Mouse (Mus musculus) ovary, postnatal 36 days (tissue): ENCODE measurements around the gene Ccdc60.
A peak's percentile ranks its signal among the peaks of the same experiment; 100 is the strongest.
"Not testable (repeated sequence)": the region's sequence is repeated elsewhere in the genome, so short reads cannot be mapped to it uniquely, and the experiment has no call there.

Experiments
- DNase-seq: peaks from one replicate; pipeline ENCODE4 v3.0.0; 2022; ENCODE audit warnings: low spot score, mixed read lengths

Gene Ccdc60

GRCm38 (mm10) chr5:116288849-116289570 lies at the start of gene Ccdc60:
TSS of gene Ccdc60 (minus strand) at chr5:116288985.
- peak; percentile 38 for DNase-seq

- no peak for DNase-seq
Observed at GRCm38 (mm10) chr5:116336191-116336590, 47.4 kb upstream of the Ccdc60 start.

- no peak for DNase-seq
Observed at GRCm38 (mm10) chr5:116328911-116329310, 40.1 kb upstream of the Ccdc60 start.

- no peak for DNase-seq
Observed at GRCm38 (mm10) chr5:116323401-116323800, 34.6 kb upstream of the Ccdc60 start.

- no peak for DNase-seq
Observed at GRCm38 (mm10) chr5:116322365-116323027, 33.7 kb upstream of the Ccdc60 start.

GRCm38 (mm10) chr5:116313711-116314110 lies 24.9 kb upstream of the Ccdc60 start:
- DNase-seq = no peak

- DNase-seq = no peak
Observed at GRCm38 (mm10) chr5:116312111-116312737, 23.4 kb upstream of the Ccdc60 start.

GRCm38 (mm10) chr5:116311636-116312035 lies 22.9 kb upstream of the Ccdc60 start:
- no peak for DNase-seq

GRCm38 (mm10) chr5:116309383-116309801 lies 20.6 kb upstream of the Ccdc60 start:
- DNase-seq = no peak

GRCm38 (mm10) chr5:116305557-116305956 lies 16.8 kb upstream of the Ccdc60 start:
- DNase-seq = no peak

GRCm38 (mm10) chr5:116305146-116305545 lies 16.4 kb upstream of the Ccdc60 start:
- not testable (repeated sequence) for DNase-seq

GRCm38 (mm10) chr5:116300984-116301383 lies 12.2 kb upstream of the Ccdc60 start:
- no peak for DNase-seq

- no peak for DNase-seq
Observed at GRCm38 (mm10) chr5:116293501-116293900, 4.7 kb upstream of the Ccdc60 start.

- DNase-seq = no peak
Observed at GRCm38 (mm10) chr5:116290584-116290983, 1.8 kb upstream of the Ccdc60 start.

GRCm38 (mm10) chr5:116289897-116290296 lies 1.1 kb upstream of the Ccdc60 start:
- no peak for DNase-seq

GRCm38 (mm10) chr5:116288183-116288582 lies 602 bp downstream of the Ccdc60 start:
- DNase-seq = no peak

GRCm38 (mm10) chr5:116285532-116286176 lies 3.1 kb downstream of the Ccdc60 start:
- DNase-seq = no peak

- DNase-seq = no peak
Observed at GRCm38 (mm10) chr5:116280518-116280917, 8.3 kb downstream of the Ccdc60 start.

GRCm38 (mm10) chr5:116278436-116278918 lies 10.3 kb downstream of the Ccdc60 start:
- DNase-seq = no peak

GRCm38 (mm10) chr5:116277951-116278350 lies 10.8 kb downstream of the Ccdc60 start:
- DNase-seq = no peak

- DNase-seq = no peak
Observed at GRCm38 (mm10) chr5:116274818-116275217, 14.0 kb downstream of the Ccdc60 start.

GRCm38 (mm10) chr5:116274365-116274764 lies 14.4 kb downstream of the Ccdc60 start:
- DNase-seq = no peak
